Mouse (Mus musculus): ENCODE measurements around the gene Slc25a39.

GRCm38 (mm10) chr11:102358365-102358764 lies 49.4 kb downstream of the Slc25a39 start:
- TF ChIP-seq CTCF (IDR thresholded peaks at IDR 0.05; ENCODE audit: insufficient read depth, low read length) (no peak), POLR2A (IDR thresholded peaks at IDR 0.05; ENCODE audit: borderline replicate concordance, extremely low read depth, low read depth, low read length) (no peak)
